Mouse (Mus musculus): ENCODE measurements around the gene Ubl3. TPM values are rescaled to one million over a fixed set of nuclear protein-coding genes. Genes with fewer than 3 reads are reported as not detected.

The Ubl3 gene
- polyA plus RNA-seq, 1 experiment from 2014 or later = 66.9 TPM

- no peaks in the 10 kb centered on the region for H3K4me1 ChIP-seq (ENCODE audit: control insufficient read depth, insufficient read depth, low read length)
- no peak for DNase-seq (ENCODE audit: low spot score, missing footprints)
- whole genome bisulfite sequencing = 87% methylated on average over 13 of the region's 13 CpGs
Observed at GRCm38 (mm10) chr5:148569444-148569843, 16.9 kb upstream of the Ubl3 start.

GRCm38 (mm10) chr5:148565636-148566035 lies 13.0 kb upstream of the Ubl3 start:
- no peak overlapping the region for H3K9ac ChIP-seq (ENCODE audit: low read length)
- WGBS = 35% methylated on average over 6 of the region's 6 CpGs
- H3K4me2 ChIP-seq = no peak overlapping the region
- H3K36me3 ChIP-seq (ENCODE audit: control insufficient read depth, insufficient read depth, low read length) = no peaks in the 10 kb centered on the region
- DNase-seq (ENCODE audit: low spot score, missing footprints) = no peak
- ATAC-seq (ENCODE audit: low FRiP score) = no peak
- no peaks in the 10 kb centered on the region for H3K4me1 ChIP-seq (ENCODE audit: control insufficient read depth, insufficient read depth, low read length)
- no peaks in the 10 kb centered on the region for H3K9me3 ChIP-seq (ENCODE audit: control insufficient read depth, low read length)
- no peak overlapping the region for H3K27ac ChIP-seq (ENCODE audit: low read depth, low read length)
- H3K27me3 ChIP-seq (ENCODE audit: control insufficient read depth, insufficient read depth, low read length) = no peaks in the 10 kb centered on the region
- no peak overlapping the region for H3K4me3 ChIP-seq (ENCODE audit: low read depth, low read length)

More at GRCm38 (mm10) chr5:148569444-148569843, 16.9 kb upstream of the Ubl3 start:
- Histone ChIP-seq H3K27me3 (ENCODE audit: control insufficient read depth, insufficient read depth, low read length) (no peaks in the 10 kb centered on the region), H3K27ac (ENCODE audit: low read depth, low read length) (no peak overlapping the region), H3K4me2 (no peak overlapping the region), H3K9me3 (ENCODE audit: control insufficient read depth, low read length) (no peaks in the 10 kb centered on the region), H3K36me3 (ENCODE audit: control insufficient read depth, insufficient read depth, low read length) (no peaks in the 10 kb centered on the region), H3K4me3 (ENCODE audit: low read depth, low read length) (no peak overlapping the region), H3K9ac (ENCODE audit: low read length) (no peak overlapping the region)
- ATAC-seq (ENCODE audit: low FRiP score) = no peak

GRCm38 (mm10) chr5:148564073-148564472 lies 11.5 kb upstream of the Ubl3 start:
- ATAC-seq (ENCODE audit: low FRiP score) = no peak
- 90% methylated on average over 3 of the region's 3 CpGs for WGBS
- no peaks in the 10 kb centered on the region for H3K9me3 ChIP-seq (ENCODE audit: control insufficient read depth, low read length)

GRCm38 (mm10) chr5:148563281-148563680 lies 10.7 kb upstream of the Ubl3 start:
- WGBS = 96% methylated on average over 3 of the region's 4 CpGs
- Histone ChIP-seq H3K36me3 (ENCODE audit: control insufficient read depth, insufficient read depth, low read length) (no peaks in the 10 kb centered on the region), H3K4me3 (ENCODE audit: low read depth, low read length) (no peak overlapping the region), H3K4me2 (no peak overlapping the region), H3K9me3 (ENCODE audit: control insufficient read depth, low read length) (no peaks in the 10 kb centered on the region), H3K27me3 (ENCODE audit: control insufficient read depth, insufficient read depth, low read length) (no peaks in the 10 kb centered on the region), H3K4me1 (ENCODE audit: control insufficient read depth, insufficient read depth, low read length) (no peaks in the 10 kb centered on the region), H3K9ac (ENCODE audit: low read length) (no peak overlapping the region), H3K27ac (ENCODE audit: low read depth, low read length) (no peak overlapping the region)
- ATAC-seq (ENCODE audit: low FRiP score) (no peak), DNase-seq (ENCODE audit: low spot score, missing footprints) (no peak)

More at GRCm38 (mm10) chr5:148564073-148564472, 11.5 kb upstream of the Ubl3 start:
- Histone ChIP-seq H3K27ac (ENCODE audit: low read depth, low read length) (no peak overlapping the region), H3K9ac (ENCODE audit: low read length) (no peak overlapping the region), H3K36me3 (ENCODE audit: control insufficient read depth, insufficient read depth, low read length) (no peaks in the 10 kb centered on the region), H3K4me1 (ENCODE audit: control insufficient read depth, insufficient read depth, low read length) (no peaks in the 10 kb centered on the region), H3K27me3 (ENCODE audit: control insufficient read depth, insufficient read depth, low read length) (no peaks in the 10 kb centered on the region), H3K4me3 (ENCODE audit: low read depth, low read length) (no peak overlapping the region), H3K4me2 (no peak overlapping the region)
- no peak for DNase-seq (ENCODE audit: low spot score, missing footprints)

GRCm38 (mm10) chr5:148562235-148562634 lies 9.6 kb upstream of the Ubl3 start:
- H3K4me1 ChIP-seq (ENCODE audit: control insufficient read depth, insufficient read depth, low read length) = no peaks in the 10 kb centered on the region
- ATAC-seq (ENCODE audit: low FRiP score) (no peak), DNase-seq (ENCODE audit: low spot score, missing footprints) (no peak)
- no peak overlapping the region for H3K9ac ChIP-seq (ENCODE audit: low read length)
- no peaks in the 10 kb centered on the region for H3K36me3 ChIP-seq (ENCODE audit: control insufficient read depth, insufficient read depth, low read length)
- H3K4me3 ChIP-seq (ENCODE audit: low read depth, low read length) = no peak overlapping the region
- H3K4me2 ChIP-seq = no peak overlapping the region
- no peaks in the 10 kb centered on the region for H3K9me3 ChIP-seq (ENCODE audit: control insufficient read depth, low read length)
- H3K27ac ChIP-seq (ENCODE audit: low read depth, low read length) = no peak overlapping the region
- 91% methylated on average over 8 of the region's 8 CpGs for WGBS
- H3K27me3 ChIP-seq (ENCODE audit: control insufficient read depth, insufficient read depth, low read length) = no peaks in the 10 kb centered on the region

- no peaks in the 10 kb centered on the region for H3K9me3 ChIP-seq (ENCODE audit: control insufficient read depth, low read length)
- H3K4me3 ChIP-seq (ENCODE audit: low read depth, low read length) = no peak overlapping the region
- no peak for DNase-seq (ENCODE audit: low spot score, missing footprints)
- ATAC-seq (ENCODE audit: low FRiP score) = no peak
- no peak overlapping the region for H3K9ac ChIP-seq (ENCODE audit: low read length)
- no peaks in the 10 kb centered on the region for H3K36me3 ChIP-seq (ENCODE audit: control insufficient read depth, insufficient read depth, low read length)
- WGBS = 77% methylated on average over 15 of the region's 15 CpGs
- no peaks in the 10 kb centered on the region; the same call in 1 of the 2 replicates for H3K27me3 ChIP-seq (ENCODE audit: control insufficient read depth, insufficient read depth, low read length)
- peaks cover 5% of the 10 kb centered on the region; the same call in 1 of the 2 replicates for H3K4me1 ChIP-seq (ENCODE audit: control insufficient read depth, insufficient read depth, low read length)
- no peak overlapping the region for H3K4me2 ChIP-seq
- no peak overlapping the region for H3K27ac ChIP-seq (ENCODE audit: low read depth, low read length)
Observed at GRCm38 (mm10) chr5:148559261-148559958, 6.8 kb upstream of the Ubl3 start.

- Histone ChIP-seq H3K4me1 (ENCODE audit: control insufficient read depth, insufficient read depth, low read length) (peaks cover 11% of the 10 kb centered on the region; the same call in 1 of the 2 replicates), H3K27ac (ENCODE audit: low read depth, low read length) (no peak overlapping the region), H3K4me3 (ENCODE audit: low read depth, low read length) (no peak overlapping the region), H3K9me3 (ENCODE audit: control insufficient read depth, low read length) (no peaks in the 10 kb centered on the region), H3K9ac (ENCODE audit: low read length) (no peak overlapping the region), H3K4me2 (no peak overlapping the region), H3K27me3 (ENCODE audit: control insufficient read depth, insufficient read depth, low read length) (peaks cover 3% of the 10 kb centered on the region; the same call in 1 of the 2 replicates), H3K36me3 (ENCODE audit: control insufficient read depth, insufficient read depth, low read length) (no peaks in the 10 kb centered on the region)
- WGBS = 91% methylated on average over 6 of the region's 6 CpGs
- ATAC-seq (ENCODE audit: low FRiP score) (no peak), DNase-seq (ENCODE audit: low spot score, missing footprints) (no peak)
Observed at GRCm38 (mm10) chr5:148558472-148558871, 5.9 kb upstream of the Ubl3 start.

- no peak overlapping the region for H3K4me3 ChIP-seq (ENCODE audit: low read depth, low read length)
- 82% methylated on average over 5 of the region's 5 CpGs for WGBS
- H3K27ac ChIP-seq (ENCODE audit: low read depth, low read length) = no peak overlapping the region
- peaks cover 3% of the 10 kb centered on the region; the same call in 1 of the 2 replicates for H3K27me3 ChIP-seq (ENCODE audit: control insufficient read depth, insufficient read depth, low read length)
- H3K4me2 ChIP-seq = no peak overlapping the region
- H3K36me3 ChIP-seq (ENCODE audit: control insufficient read depth, insufficient read depth, low read length) = no peaks in the 10 kb centered on the region
- ATAC-seq (ENCODE audit: low FRiP score) = no peak
- H3K9ac ChIP-seq (ENCODE audit: low read length) = no peak overlapping the region
- H3K4me1 ChIP-seq (ENCODE audit: control insufficient read depth, insufficient read depth, low read length) = peaks cover 11% of the 10 kb centered on the region; the same call in 1 of the 2 replicates
- no peaks in the 10 kb centered on the region for H3K9me3 ChIP-seq (ENCODE audit: control insufficient read depth, low read length)
- no peak for DNase-seq (ENCODE audit: low spot score, missing footprints)
Observed at GRCm38 (mm10) chr5:148556509-148556908, 3.9 kb upstream of the Ubl3 start.

- H3K27me3 ChIP-seq (ENCODE audit: control insufficient read depth, insufficient read depth, low read length) = peaks cover 3% of the 10 kb centered on the region; the same call in 1 of the 2 replicates
- WGBS = 71% methylated on average over 10 of the region's 10 CpGs
- peak overlapping the region; percentile 59; the same call in 1 of the 2 replicates for H3K9ac ChIP-seq (ENCODE audit: low read length)
- H3K4me2 ChIP-seq = peak overlapping the region; percentile 45
- ATAC-seq (ENCODE audit: low FRiP score) (no peak), DNase-seq (ENCODE audit: low spot score, missing footprints) (no peak)
- no peaks in the 10 kb centered on the region for H3K36me3 ChIP-seq (ENCODE audit: control insufficient read depth, insufficient read depth, low read length)
- no peak overlapping the region for H3K27ac ChIP-seq (ENCODE audit: low read depth, low read length)
- H3K9me3 ChIP-seq (ENCODE audit: control insufficient read depth, low read length) = no peaks in the 10 kb centered on the region
- H3K4me1 ChIP-seq (ENCODE audit: control insufficient read depth, insufficient read depth, low read length) = peaks cover 15% of the 10 kb centered on the region
- no peak overlapping the region for H3K4me3 ChIP-seq (ENCODE audit: low read depth, low read length)
Observed at GRCm38 (mm10) chr5:148555156-148555555, 2.6 kb upstream of the Ubl3 start.

Data from midbrain, embryonic 11.5 days (tissue).